Mouse (Mus musculus) R1 (cell line): ENCODE results near the gene Cadps.
"Not testable (repeated sequence)": the region's sequence is repeated elsewhere in the genome, so short reads cannot be mapped to it uniquely, and the experiment has no call there.

Source experiments
- DNase-seq: peaks from one replicate; pipeline ENCODE4 v3.0.0-alpha.2; 2018; ENCODE audit warnings: low read depth, low spot score

Gene Cadps

DNA sequence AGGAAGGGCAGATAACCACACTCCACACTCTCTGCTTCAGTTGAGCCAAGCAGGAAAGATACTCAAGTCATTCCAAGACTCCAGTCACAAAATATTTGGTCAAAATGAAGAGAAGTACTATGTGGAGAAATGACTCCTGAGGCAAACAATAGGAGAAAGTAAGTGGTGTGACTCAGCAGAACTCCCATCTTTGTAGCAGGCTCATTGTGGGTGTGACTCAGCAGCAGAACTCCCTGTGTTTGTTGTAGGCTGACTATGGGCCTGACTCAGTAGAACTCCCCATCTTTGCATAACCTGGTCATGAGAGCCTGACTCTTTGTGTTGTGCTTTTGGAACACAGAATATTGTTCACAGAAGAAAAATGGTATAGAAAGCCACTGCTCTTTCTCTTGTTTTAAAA lies 231.1 kb downstream of the Cadps start:
- DNase-seq: no peak

DNA sequence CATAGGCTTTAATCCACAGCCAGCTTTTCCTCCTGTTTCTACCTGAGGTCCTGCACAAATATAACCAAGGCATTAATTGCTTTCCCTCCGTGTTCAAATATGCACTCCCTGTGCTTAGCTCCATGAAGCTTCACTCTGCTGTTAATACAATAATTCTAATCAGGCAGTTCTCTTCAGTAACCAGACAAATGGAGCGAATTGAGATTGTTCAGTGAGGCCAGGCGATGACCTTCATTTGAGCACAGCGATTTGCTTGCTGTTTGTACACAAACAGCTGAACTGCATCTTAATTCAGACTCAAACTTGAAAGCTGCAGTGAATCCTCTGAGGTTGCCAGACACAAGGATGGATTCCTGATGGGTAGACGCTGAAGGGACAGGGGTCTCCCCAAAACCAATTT lies 239.3 kb downstream of the Cadps start:
- DNase-seq: no peak

DNA sequence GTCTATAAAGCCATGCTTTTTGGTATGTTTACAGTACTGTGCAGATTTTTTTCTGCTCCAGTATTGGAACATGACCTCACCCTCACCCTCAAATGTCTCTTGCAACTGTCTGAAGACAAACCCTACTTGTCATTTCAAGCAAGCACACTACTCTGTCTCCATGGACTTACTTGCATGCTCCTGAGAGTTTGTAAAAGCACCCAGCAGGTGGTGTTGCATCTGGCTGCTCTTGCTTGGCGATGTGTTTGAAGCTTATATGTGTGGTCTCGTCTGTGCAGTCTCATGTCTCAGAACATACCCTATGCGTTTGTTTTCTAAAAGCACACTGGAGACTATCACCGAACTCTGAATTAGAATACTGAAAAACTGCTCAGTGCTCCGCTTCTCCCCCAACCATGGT lies 241.2 kb downstream of the Cadps start:
- DNase-seq: no peak

GRCm38 (mm10) chr14:12580786-12581185 lies 242.1 kb downstream of the Cadps start:
- DNase-seq: no peak

DNA sequence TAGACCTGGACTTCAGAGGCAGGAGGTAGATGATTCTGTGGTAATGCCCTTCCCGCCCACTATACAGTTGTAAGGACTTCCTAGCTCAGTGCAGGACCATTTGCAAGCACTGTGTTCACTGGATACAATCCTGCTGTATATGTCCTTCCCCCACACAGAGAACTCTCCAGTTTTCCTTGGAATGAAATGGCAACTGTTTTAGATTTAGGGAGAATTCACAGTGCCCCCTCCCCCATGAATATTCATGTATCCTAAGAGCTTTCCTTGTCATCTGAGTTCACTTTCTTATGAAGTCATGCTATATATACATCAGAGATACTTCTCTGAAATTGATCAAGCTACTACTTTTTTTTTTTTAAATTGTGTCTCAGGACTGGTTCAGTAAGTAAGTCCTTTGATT lies 244.7 kb downstream of the Cadps start:
- DNase-seq: no peak

DNA sequence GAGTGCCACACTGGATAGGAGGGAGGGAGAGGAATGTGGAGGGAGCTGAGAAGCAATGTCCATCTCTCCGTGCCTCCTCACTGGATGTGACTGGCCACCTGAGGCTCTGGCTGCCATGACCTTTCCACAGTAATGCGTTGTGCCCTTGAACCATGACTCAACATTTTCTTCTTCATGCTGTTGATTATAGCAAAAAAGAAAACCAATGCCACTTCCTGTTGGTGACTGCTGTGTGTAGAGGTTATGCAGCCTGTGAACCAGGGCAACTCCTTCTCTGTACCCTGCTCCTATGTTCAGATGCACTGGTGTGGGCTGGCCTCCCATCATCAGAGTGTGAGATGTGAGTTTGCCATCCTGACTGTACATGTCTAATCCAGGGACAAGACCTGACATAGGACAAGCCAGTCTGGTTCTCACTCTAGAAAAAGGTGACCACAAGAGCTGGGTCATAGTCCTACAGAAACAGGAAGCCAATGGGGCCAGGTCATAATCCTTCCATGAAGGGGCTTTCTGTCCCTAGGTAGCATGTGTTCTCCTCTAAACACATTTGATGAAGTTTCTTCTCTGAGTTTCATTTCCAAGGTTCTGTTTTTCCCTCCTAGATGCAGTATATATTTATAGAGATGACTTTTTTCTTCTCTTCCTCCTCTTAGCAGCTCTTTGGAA lies 245.3 kb downstream of the Cadps start:
- no peak for DNase-seq

GRCm38 (mm10) chr14:12575105-12575504 lies 247.8 kb downstream of the Cadps start:
- peak; percentile 61 for DNase-seq

GRCm38 (mm10) chr14:12574336-12574735 lies 248.5 kb downstream of the Cadps start:
- DNase-seq: no peak

- DNase-seq: not testable (repeated sequence)
Measured at GRCm38 (mm10) chr14:12561730-12562129, 261.1 kb downstream of the Cadps start.

- DNase-seq: no peak
Measured at GRCm38 (mm10) chr14:12560233-12560577, 262.7 kb downstream of the Cadps start.

DNA sequence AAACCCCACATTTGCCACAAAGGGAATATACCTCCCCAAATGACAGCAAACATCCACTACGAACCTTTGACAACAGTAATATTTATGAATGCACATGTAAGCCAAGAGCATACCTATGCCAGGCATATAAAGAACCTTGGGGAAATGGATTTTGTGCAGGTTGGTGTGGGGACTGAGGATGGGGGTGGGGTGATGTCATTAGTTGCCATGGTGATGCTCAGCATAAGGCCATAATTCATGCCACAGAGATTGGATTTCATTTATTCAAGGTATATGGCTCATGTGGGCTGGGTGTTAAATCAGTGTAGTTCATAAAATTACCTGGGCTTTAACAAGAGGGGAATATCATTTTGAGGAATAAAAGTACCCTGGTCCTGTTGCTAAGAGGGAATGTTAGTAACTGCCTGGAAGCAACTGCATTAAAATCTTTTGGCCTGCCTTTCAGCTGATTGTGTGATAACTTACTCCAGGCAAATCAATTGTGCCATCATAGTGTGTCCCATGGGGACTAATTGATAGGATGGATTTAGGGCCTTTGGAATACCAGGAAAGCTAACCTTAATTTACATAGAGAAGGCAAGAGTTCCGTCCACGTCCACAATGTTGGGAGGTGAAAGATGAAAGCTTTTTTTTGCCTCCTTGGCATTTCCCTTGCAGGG lies 263.2 kb downstream of the Cadps start:
- DNase-seq: no peak

- DNase-seq: no peak
Measured at GRCm38 (mm10) chr14:12558920-12559573, 263.8 kb downstream of the Cadps start.

- DNase-seq: no peak
Measured at GRCm38 (mm10) chr14:12554486-12554885, 268.4 kb downstream of the Cadps start.

DNA sequence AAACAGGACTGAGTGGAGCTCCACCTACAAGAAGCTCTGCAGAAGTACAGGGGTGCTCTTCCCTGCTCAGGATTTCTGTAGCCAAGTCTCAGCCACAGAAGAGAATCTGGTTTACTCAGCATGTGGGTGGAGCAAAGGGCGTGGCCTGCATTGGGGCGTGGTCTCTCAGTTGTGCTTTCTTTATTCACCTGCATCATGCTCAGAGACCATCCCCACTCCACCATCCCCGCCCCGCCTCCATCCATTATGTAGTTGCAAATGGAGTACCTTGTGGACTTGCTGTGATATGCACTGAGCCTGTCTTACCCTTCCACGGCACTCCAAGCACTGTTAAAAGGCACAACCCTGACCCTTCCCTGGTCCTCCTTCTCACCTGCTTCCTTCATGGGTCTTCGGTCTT lies 271.5 kb downstream of the Cadps start:
- peak; percentile 90 for DNase-seq

DNA sequence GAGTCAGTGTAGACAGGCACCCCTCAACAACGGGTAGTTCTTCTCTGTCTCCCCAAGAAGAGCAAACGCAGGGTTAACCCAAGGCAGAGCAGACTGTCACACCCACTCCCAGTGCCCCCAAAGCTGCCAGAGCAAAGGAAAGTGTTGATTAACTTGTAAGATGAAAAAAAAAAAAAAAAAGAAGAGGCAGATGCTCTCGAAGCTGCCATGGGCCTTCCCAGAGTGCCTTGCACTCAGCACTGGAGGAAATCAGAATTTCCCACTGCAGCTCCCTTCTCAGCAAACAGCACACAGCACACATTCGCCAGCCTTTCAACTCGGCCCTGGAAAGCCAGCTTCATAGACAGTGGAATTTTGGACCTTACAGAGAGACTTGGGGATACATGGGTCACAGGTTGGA lies 271.9 kb downstream of the Cadps start:
- DNase-seq: no peak

GRCm38 (mm10) chr14:12549290-12549689 lies 273.6 kb downstream of the Cadps start:
- no peak for DNase-seq

GRCm38 (mm10) chr14:12547496-12547895 lies 275.4 kb downstream of the Cadps start:
- no peak for DNase-seq

GRCm38 (mm10) chr14:12541733-12542132 lies 281.1 kb downstream of the Cadps start:
- DNase-seq: peak; percentile 19

GRCm38 (mm10) chr14:12539071-12539470 lies 283.8 kb downstream of the Cadps start:
- DNase-seq: no peak

- DNase-seq: peak; percentile 13
Measured at GRCm38 (mm10) chr14:12531101-12531500, 291.8 kb downstream of the Cadps start.

DNA sequence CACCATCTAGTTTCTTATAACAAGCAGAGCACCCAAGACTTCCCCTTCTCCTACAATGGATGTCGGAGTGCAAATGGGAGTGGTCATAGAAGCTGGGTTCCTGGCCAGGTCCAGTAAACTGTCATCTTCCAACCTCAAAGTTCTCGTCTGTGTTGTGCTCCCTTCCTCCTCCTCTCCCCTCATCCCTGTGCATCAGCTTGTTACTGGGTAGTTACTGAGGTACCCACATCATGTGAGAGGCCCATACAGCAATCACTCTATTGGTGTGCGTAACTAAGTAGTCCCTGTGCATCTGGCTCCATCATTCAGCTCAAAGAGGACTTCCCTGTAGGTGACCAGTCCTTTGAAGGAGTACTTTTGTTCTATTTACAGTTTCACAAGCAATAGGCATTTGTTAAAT lies 292.3 kb downstream of the Cadps start:
- DNase-seq: no peak

GRCm38 (mm10) chr14:12529961-12530542 lies 292.8 kb downstream of the Cadps start:
- peak; percentile 89 for DNase-seq

DNA sequence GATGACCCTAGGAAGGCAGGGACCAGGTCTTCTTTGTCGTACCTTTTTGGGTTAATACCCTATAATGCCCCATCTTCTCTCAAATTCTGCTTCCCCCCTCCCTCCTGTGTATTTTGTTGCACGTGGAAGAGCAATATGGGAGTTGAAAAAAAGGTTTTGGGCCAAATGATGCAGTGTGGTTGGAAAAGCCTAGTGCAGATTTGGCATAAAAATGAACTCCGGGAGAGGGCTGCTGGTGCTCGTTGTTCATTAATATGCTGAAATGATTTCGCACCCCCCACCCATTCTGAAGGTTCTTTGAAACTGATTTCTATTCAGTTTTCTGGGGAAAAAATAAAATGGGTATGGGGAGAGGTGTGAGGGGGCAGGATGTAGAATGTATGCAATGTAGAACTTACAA lies 295.6 kb downstream of the Cadps start:
- DNase-seq: no peak
